Mouse (Mus musculus): ENCODE data around the gene Pdzd3.

- TF ChIP-seq EP300 (IDR thresholded peaks at IDR 0.05) (no peak), CTCF (IDR thresholded peaks at IDR 0.05) (no peak)
Measured at GRCm38 (mm10) chr9:44200458-44200857, 50.8 kb downstream of the Pdzd3 start.

Data from lung, postnatal 0 days (tissue).